Mouse (Mus musculus): Measurements from ENCODE around the gene Mast4. TPM values are rescaled to one million over a fixed set of nuclear protein-coding genes. Genes with fewer than 3 reads are reported as not detected.
A peak's percentile ranks its signal among the peaks of the same experiment; 100 is the strongest.

Gene Mast4
- total and polyA plus RNA-seq, 3 experiments: 0.99 to 7.4 (median 6.1) TPM

GRCm38 (mm10) chr13:102886147-102886546 is 448.1 kb downstream of the Mast4 start:
- Histone ChIP-seq H3K27me3 (replicated peaks) (no peaks in the 10 kb centered on the region), H3K4me2 (ENCODE audit: insufficient read depth, low read depth, poor library complexity, severe bottlenecking) (peak overlapping the region; percentile 18; the same call in 1 of the 2 replicates), H3K9me3 (replicated peaks; ENCODE audit: low read length) (no peaks in the 10 kb centered on the region), H3K27ac (ENCODE audit: insufficient read depth, low read depth) (no peak overlapping the region), H3K79me2 (replicated peaks; ENCODE audit: control insufficient read depth, extremely low read depth, insufficient read depth, poor library complexity, severe bottlenecking) (peaks cover 26% of the 10 kb centered on the region), H3K36me3 (replicated peaks in 1 of 2; ENCODE audit: control insufficient read depth in 1 of 2, insufficient read depth in 1 of 2, low read length in 1 of 2) (peaks cover 0 to 6% of the 10 kb centered on the region in 2 experiments), H3K4me1 (ENCODE audit: control insufficient read depth in 1 of 2, insufficient read depth in 2 of 2) (peaks cover 11 to 16% of the 10 kb centered on the region in 2 experiments; a peak in 3 of 4 replicates), H3K4me3 (replicated peaks in 1 of 3; ENCODE audit: low read depth in 2 of 3, low read length in 2 of 3, poor library complexity in 1 of 3) (no peak overlapping the region), H3K9ac (ENCODE audit: insufficient read depth, low read depth) (no peak overlapping the region)
- dilution Hi-C loops (cut with MboI; ENCODE audit: extremely low pct_ligation_motif_present, extremely low pct_unique_long_range_greater_than_20kb, low sequenced_read_pairs) (no loop called here), in situ Hi-C loops (cut with MboI; ENCODE audit: low pct_ligation_motif_present, low pct_unique_long_range_greater_than_20kb, low sequenced_read_pairs) (no loop called here)
- DNase-seq (ENCODE audit: extremely low read depth): no peak
- TF ChIP-seq MAZ (IDR thresholded peaks at IDR 0.05; ENCODE audit: low read depth, low read length) (no peak), JUND (conservative IDR thresholded peaks at IDR 0.05; ENCODE audit: low read depth, low read length) (no peak), TBP (conservative IDR thresholded peaks at IDR 0.05; ENCODE audit: low read depth, low read length) (no peak), USF2 (conservative IDR thresholded peaks at IDR 0.05; ENCODE audit: low read depth, low read length) (no peak), USF1 (IDR thresholded peaks at IDR 0.05; ENCODE audit: low read depth, low read length) (no peak), POLR2A (IDR thresholded peaks at IDR 0.05; ENCODE audit: low read depth, low read length) (no peak), UBTF (IDR thresholded peaks at IDR 0.05; ENCODE audit: low read depth, low read length) (no peak), RCOR1 (conservative IDR thresholded peaks at IDR 0.05; ENCODE audit: low read depth, low read length) (no peak), CHD1 (IDR thresholded peaks at IDR 0.05; ENCODE audit: low read depth, low read length) (no peak), CTCF (conservative IDR thresholded peaks at IDR 0.05 in 1 of 2, IDR thresholded peaks at IDR 0.05 in 1 of 2; ENCODE audit: low read depth in 2 of 2, low read length in 2 of 2) (no peak), NELFE (IDR thresholded peaks at IDR 0.05; ENCODE audit: low read depth, low read length) (no peak)

GRCm38 (mm10) chr13:102880381-102881076 is 453.8 kb downstream of the Mast4 start:
- no peaks in the 10 kb centered on the region for H3K36me3 ChIP-seq (replicated peaks in 1 of 2; ENCODE audit: control insufficient read depth in 1 of 2, insufficient read depth in 1 of 2, low read length in 1 of 2)
- in situ Hi-C loops (cut with MboI; ENCODE audit: low pct_ligation_motif_present, low pct_unique_long_range_greater_than_20kb, low sequenced_read_pairs): no loop called here
- H3K9ac ChIP-seq (ENCODE audit: insufficient read depth, low read depth): no peak overlapping the region
- H3K4me3 ChIP-seq (replicated peaks in 1 of 3; ENCODE audit: low read depth in 2 of 3, low read length in 2 of 3, poor library complexity in 1 of 3): no peak overlapping the region
- peaks cover 47% of the 10 kb centered on the region for H3K79me2 ChIP-seq (replicated peaks; ENCODE audit: control insufficient read depth, extremely low read depth, insufficient read depth, poor library complexity, severe bottlenecking)
- no peaks in the 10 kb centered on the region for H3K9me3 ChIP-seq (replicated peaks; ENCODE audit: low read length)
- TF ChIP-seq MAFK (IDR thresholded peaks at IDR 0.05; ENCODE audit: insufficient replicate concordance, low read length) (no peak), RAD21 (IDR thresholded peaks at IDR 0.05; ENCODE audit: low read depth, low read length) (no peak), UBTF (IDR thresholded peaks at IDR 0.05; ENCODE audit: low read depth, low read length) (no peak), USF1 (IDR thresholded peaks at IDR 0.05; ENCODE audit: low read depth, low read length) (no peak), JUND (conservative IDR thresholded peaks at IDR 0.05; ENCODE audit: low read depth, low read length) (no peak), IRF4 (IDR thresholded peaks at IDR 0.05; ENCODE audit: low read depth, low read length) (no peak), ZKSCAN1 (IDR thresholded peaks at IDR 0.05; ENCODE audit: borderline replicate concordance, low read depth, low read length) (no peak), MEF2A (IDR thresholded peaks at IDR 0.05; ENCODE audit: borderline replicate concordance, low read depth, low read length) (no peak), SMC3 (IDR thresholded peaks at IDR 0.05; ENCODE audit: low read depth, low read length) (no peak)
- H3K4me1 ChIP-seq (ENCODE audit: control insufficient read depth in 1 of 2, insufficient read depth in 2 of 2): peaks cover 19 to 49% of the 10 kb centered on the region in 2 experiments
- H3K27ac ChIP-seq (ENCODE audit: insufficient read depth, low read depth): no peak overlapping the region
- H3K4me2 ChIP-seq (ENCODE audit: insufficient read depth, low read depth, poor library complexity, severe bottlenecking): no peak overlapping the region
- DNase-seq (ENCODE audit: extremely low read depth): no peak
- no peaks in the 10 kb centered on the region for H3K27me3 ChIP-seq (replicated peaks)
- dilution Hi-C loops (cut with MboI; ENCODE audit: extremely low pct_ligation_motif_present, extremely low pct_unique_long_range_greater_than_20kb, low sequenced_read_pairs): no loop called here

Measured in CH12.LX (cell line).